Mouse (Mus musculus) MEL (cell line): ENCODE data around the gene Bdh1. TPM values are rescaled to one million over a fixed set of nuclear protein-coding genes. Genes with fewer than 3 reads are reported as not detected.
A peak's percentile ranks its signal among the peaks of the same experiment; 100 is the strongest.

Experiments used
- DNase-seq: peaks from one replicate; pipeline ENCODE4 v3.0.0; 2011; ENCODE audit warnings: low read depth, low spot score
- H3K27ac ChIP-seq: 2 replicates; pipeline ENCODE4 v1.5.1; 2012; ENCODE audit warnings: low read depth, mild to moderate bottlenecking, control low read depth, low read length, moderate library complexity; ENCODE audit not compliant: control insufficient read depth
- H3K27me3 ChIP-seq, 2 experiments: fragments of 150-350 bp in 1 of 2; sonication (generic) in 1 of 2; 2 replicates each; pipeline ENCODE4 v1.6.1; 2012; ENCODE audit warnings: low read length in 2 of 2, mild to moderate bottlenecking in 2 of 2, improper control_type of control experiment in 1 of 2, moderate library complexity in 1 of 2; ENCODE audit not compliant: insufficient read depth in 2 of 2, control insufficient read depth in 1 of 2
- H3K36me3 ChIP-seq, 2 experiments: 2 replicates each; pipeline ENCODE4 v1.6.1; 2012 to 2014; ENCODE audit warnings: low read length in 2 of 2, improper control_type of control experiment in 1 of 2, inconsistent platforms in 1 of 2, mild to moderate bottlenecking in 1 of 2; ENCODE audit not compliant: insufficient read depth in 2 of 2, control insufficient read depth in 1 of 2
- H3K4me1 ChIP-seq, 2 experiments: fragments of 150-350 bp in 1 of 2; sonication (generic) in 1 of 2; 2 replicates each; pipeline ENCODE4 v1.6.1; 2012; ENCODE audit warnings: low read length in 2 of 2, improper control_type of control experiment in 1 of 2, mild to moderate bottlenecking in 1 of 2; ENCODE audit not compliant: insufficient read depth in 2 of 2, control insufficient read depth in 1 of 2
- H3K4me3 ChIP-seq, 2 experiments: fragments of 150-350 bp in 1 of 2; sonication (generic) in 1 of 2; 2 replicates each; pipeline ENCODE4 v1.5.1; 2012; ENCODE audit warnings: low read depth in 2 of 2, low read length in 2 of 2, mild to moderate bottlenecking in 2 of 2, moderate library complexity in 2 of 2, control low read depth in 1 of 2, improper control_type of control experiment in 1 of 2; ENCODE audit not compliant: control insufficient read depth in 1 of 2, insufficient read depth in 1 of 2
- H3K79me2 ChIP-seq: 2 replicates; pipeline ENCODE4 v1.6.1; 2012; ENCODE audit warnings: mild to moderate bottlenecking, low read length, moderate library complexity; ENCODE audit not compliant: control insufficient read depth, poor library complexity, insufficient read depth
- H3K9ac ChIP-seq: 2 replicates; pipeline ENCODE4 v1.6.1; 2012; ENCODE audit warnings: low read depth, mild to moderate bottlenecking, control low read depth, low read length, moderate library complexity; ENCODE audit not compliant: control insufficient read depth, poor library complexity, severe bottlenecking
- H3K9me3 ChIP-seq: fragments of 150-350 bp; sonication (generic); replicated peaks from 2 replicates; pipeline ENCODE4 v1.6.1; 2012; ENCODE audit warnings: mild to moderate bottlenecking, low read length, improper control_type of control experiment, moderate library complexity; ENCODE audit not compliant: insufficient read depth
- GATA1 ChIP-seq: IDR thresholded peaks from 2 replicates; pipeline ENCODE4 v1.6.1; 2011; ENCODE audit warnings: low read depth, low read length, improper control_type of control experiment
- HCFC1 ChIP-seq: IDR thresholded peaks from 2 replicates; pipeline ENCODE4 v1.6.1; 2012; ENCODE audit warnings: low read depth, mild to moderate bottlenecking, inconsistent platforms, low read length, improper control_type of control experiment, moderate library complexity
- MAFK ChIP-seq: IDR thresholded peaks from 2 replicates; pipeline ENCODE4 v1.6.1; 2011; ENCODE audit warnings: low read depth, mild to moderate bottlenecking, low read length, improper control_type of control experiment, borderline replicate concordance
- MAX ChIP-seq: IDR thresholded peaks from 2 replicates; pipeline ENCODE4 v1.6.1; 2011; ENCODE audit warnings: low read length, improper control_type of control experiment
- MXI1 ChIP-seq: IDR thresholded peaks from 2 replicates; pipeline ENCODE4 v1.6.1; 2011; ENCODE audit warnings: mild to moderate bottlenecking, low read depth, low read length, improper control_type of control experiment
- MYC ChIP-seq: IDR thresholded peaks from 2 replicates; pipeline ENCODE4 v1.6.1; 2011; ENCODE audit warnings: low read depth, mild to moderate bottlenecking, low read length, improper control_type of control experiment, moderate library complexity
- NELFE ChIP-seq: IDR thresholded peaks from 2 replicates; pipeline ENCODE4 v1.6.1; 2011; ENCODE audit warnings: low read depth, low read length, improper control_type of control experiment
- NRF1 ChIP-seq: IDR thresholded peaks from 2 replicates; pipeline ENCODE4 v1.6.1; 2014; ENCODE audit warnings: low read depth, mild to moderate bottlenecking, inconsistent platforms, low read length, improper control_type of control experiment, moderate library complexity; ENCODE audit not compliant: poor library complexity, insufficient read depth, severe bottlenecking
- POLR2AphosphoS2 ChIP-seq: IDR thresholded peaks from 2 replicates; pipeline ENCODE4 v1.6.1; 2011; ENCODE audit warnings: low read length, improper control_type of control experiment
- RAD21 ChIP-seq: IDR thresholded peaks from 2 replicates; pipeline ENCODE4 v1.6.1; 2011; ENCODE audit warnings: mild to moderate bottlenecking, low read depth, low read length, improper control_type of control experiment
- RCOR1 ChIP-seq: IDR thresholded peaks from 2 replicates; pipeline ENCODE4 v1.6.1; 2012; ENCODE audit warnings: low read depth, mild to moderate bottlenecking, inconsistent platforms, low read length, improper control_type of control experiment
- SMC3 ChIP-seq: IDR thresholded peaks from 2 replicates; pipeline ENCODE4 v1.6.1; 2011; ENCODE audit warnings: low read depth, low read length, improper control_type of control experiment
- TBP ChIP-seq: IDR thresholded peaks from 2 replicates; pipeline ENCODE4 v1.8.0; 2011; ENCODE audit warnings: low read depth, low read length, improper control_type of control experiment
- TCF12 ChIP-seq: IDR thresholded peaks from 2 replicates; pipeline ENCODE4 v1.6.1; 2014; ENCODE audit warnings: low read depth, mild to moderate bottlenecking, inconsistent platforms, low read length, improper control_type of control experiment, moderate library complexity
- USF2 ChIP-seq, 2 experiments: IDR thresholded peaks; 2 replicates each; pipeline ENCODE4 v1.6.1; 2011 to 2012; ENCODE audit warnings: improper control_type of control experiment in 2 of 2, low read length in 2 of 2, borderline replicate concordance in 1 of 2, inconsistent platforms in 1 of 2, low read depth in 1 of 2, mild to moderate bottlenecking in 1 of 2; ENCODE audit not compliant: insufficient read depth in 1 of 2
- ZC3H11A ChIP-seq: IDR thresholded peaks from 2 replicates; pipeline ENCODE4 v1.6.1; 2012; ENCODE audit warnings: low read depth, mild to moderate bottlenecking, inconsistent platforms, low read length, improper control_type of control experiment
- ZKSCAN1 ChIP-seq: IDR thresholded peaks from 2 replicates; pipeline ENCODE4 v1.6.1; 2012; ENCODE audit warnings: low read depth, mild to moderate bottlenecking, inconsistent platforms, low read length, improper control_type of control experiment, moderate library complexity
- ZMIZ1 ChIP-seq: IDR thresholded peaks from 2 replicates; pipeline ENCODE4 v1.6.1; 2012; ENCODE audit warnings: low read depth, mild to moderate bottlenecking, inconsistent platforms, low read length, improper control_type of control experiment, moderate library complexity
- polyA plus RNA-seq, 2 experiments: library from polyadenylated mRNA; stranded (reverse) in 1 of 2; unstranded in 1 of 2; fragments of >175 nt in 1 of 2; fragments of >200 nt in 1 of 2; gene quantifications; 2 replicates each; pipeline versions ENCODE4 v1.2.1 to v1.2.4; 2012; ENCODE audit warnings: low replicate concordance in 2 of 2, low read depth in 1 of 2; ENCODE audit not compliant: insufficient read length in 2 of 2, insufficient read depth in 1 of 2, missing spikeins in 1 of 2
- total RNA-seq: library from RNA; depleted of rRNA; stranded (reverse); fragments of 300-350 nt; gene quantifications from 2 replicates; pipeline ENCODE4 v1.2.3, GENCODE M21; 2012

Gene Bdh1
- total and polyA plus RNA-seq, 3 experiments = 67.5 to 187 TPM; not detected in 1

DNA sequence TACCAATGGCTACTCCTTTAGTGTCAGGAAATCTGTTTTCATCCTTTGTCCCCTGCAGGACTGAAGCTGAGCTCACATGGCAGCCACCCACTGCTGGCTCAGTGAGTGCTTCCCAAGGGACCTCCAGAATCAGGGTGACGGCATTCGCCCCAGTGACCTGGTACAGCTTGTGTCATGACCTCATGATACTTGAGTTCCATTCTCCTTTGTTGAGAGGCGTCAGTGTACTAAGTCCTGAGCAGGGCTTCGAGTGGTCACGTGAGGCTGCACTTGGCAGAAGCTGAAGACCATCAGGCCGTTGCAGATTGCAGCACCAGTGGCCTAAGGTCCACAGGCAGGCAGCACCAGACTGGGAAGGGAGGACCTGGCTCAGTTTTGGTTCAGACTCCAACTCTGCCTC, 71.9 kb downstream of the Bdh1 start:
- H3K27ac ChIP-seq = no peak overlapping the region
- TF ChIP-seq TBP = no peak
- TF ChIP-seq ZKSCAN1 = no peak
- no peak for TF ChIP-seq NRF1
- TF ChIP-seq SMC3 = no peak
- TF ChIP-seq USF2 (IDR thresholded peaks at IDR 0.05; ENCODE audit: borderline replicate concordance in 1 of 2, insufficient read depth in 1 of 2, low read depth in 1 of 2, low read length in 2 of 2) = no peak
- no peak for TF ChIP-seq NELFE
- TF ChIP-seq MAFK = no peak
- peaks cover 0 to 5% of the 10 kb centered on the region in 2 experiments for H3K27me3 ChIP-seq
- no peak for DNase-seq
- H3K9me3 ChIP-seq = no peaks in the 10 kb centered on the region
- H3K36me3 ChIP-seq = peaks cover 0 to 8% of the 10 kb centered on the region in 2 experiments; a peak in 2 of 4 replicates
- no peak overlapping the region for H3K9ac ChIP-seq
- H3K4me3 ChIP-seq = no peak overlapping the region
- H3K4me1 ChIP-seq = peaks cover 2 to 8% of the 10 kb centered on the region in 2 experiments; a peak in 3 of 4 replicates
- H3K79me2 ChIP-seq = no peaks in the 10 kb centered on the region

DNA sequence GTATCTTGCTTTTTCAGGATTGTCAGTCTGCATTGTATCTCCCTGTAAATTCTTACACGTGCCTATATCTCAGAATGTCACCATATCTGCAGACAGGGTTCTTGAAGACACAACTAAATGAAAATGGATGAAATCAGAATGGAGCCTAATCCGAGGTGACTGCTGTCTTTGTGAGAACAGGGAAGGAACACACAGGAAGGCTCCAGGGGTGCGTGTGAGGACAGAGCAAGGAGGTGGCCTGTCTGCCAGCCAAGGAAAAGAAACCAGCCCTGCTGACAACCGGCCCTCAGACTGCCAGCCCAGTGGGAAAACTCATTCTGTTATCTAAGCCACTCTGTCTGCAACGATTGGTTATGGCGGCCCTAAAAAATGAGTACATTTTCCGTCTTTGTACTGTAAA, 73.3 kb downstream of the Bdh1 start:
- H3K27ac ChIP-seq = no peak overlapping the region
- H3K9me3 ChIP-seq = no peaks in the 10 kb centered on the region
- peaks cover 0 to 8% of the 10 kb centered on the region in 2 experiments; a peak in 2 of 4 replicates for H3K36me3 ChIP-seq
- H3K9ac ChIP-seq = no peak overlapping the region
- peak overlapping the region in 1 of 2 experiments; percentile 42; a peak in 3 of 4 replicates for H3K4me3 ChIP-seq
- TF ChIP-seq TBP = no peak
- TF ChIP-seq ZMIZ1 = no peak
- TF ChIP-seq TCF12 = no peak
- no peak for TF ChIP-seq HCFC1
- no peak for TF ChIP-seq RCOR1
- TF ChIP-seq RAD21 = no peak
- no peak for TF ChIP-seq MXI1
- H3K27me3 ChIP-seq = peaks cover 0 to 3% of the 10 kb centered on the region in 2 experiments; a peak in 1 of 4 replicates
- H3K79me2 ChIP-seq = no peaks in the 10 kb centered on the region
- peak; percentile 28 for DNase-seq
- H3K4me1 ChIP-seq = peaks cover 2 to 8% of the 10 kb centered on the region in 2 experiments; a peak in 3 of 4 replicates

DNA sequence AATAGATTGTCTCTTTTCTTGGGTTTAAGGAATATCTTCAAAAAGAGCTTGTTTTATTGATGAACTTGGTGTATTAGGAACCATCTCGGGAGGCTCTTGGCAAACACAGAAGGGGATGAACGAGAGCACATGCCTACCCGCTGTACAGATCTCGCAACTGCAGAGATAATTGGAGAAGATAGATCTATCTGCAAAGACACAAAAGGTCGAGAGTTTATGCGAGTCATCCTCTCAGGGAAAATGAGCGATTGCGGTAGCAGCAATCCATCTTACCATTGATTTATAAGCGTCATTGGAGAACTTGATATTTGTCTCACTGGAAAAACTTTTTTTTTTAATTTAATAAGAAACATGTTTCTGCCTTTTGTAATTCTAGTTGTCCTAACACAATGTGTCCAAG, 73.7 kb downstream of the Bdh1 start:
- Histone ChIP-seq H3K36me3 (peaks cover 0 to 8% of the 10 kb centered on the region in 2 experiments; a peak in 2 of 4 replicates), H3K4me3 (peak overlapping the region; percentile 20 to 42; a peak in 3 of 4 replicates), H3K27me3 (peaks cover 0 to 3% of the 10 kb centered on the region in 2 experiments; a peak in 1 of 4 replicates), H3K9me3 (no peaks in the 10 kb centered on the region), H3K27ac (no peak overlapping the region), H3K4me1 (peaks cover 2 to 8% of the 10 kb centered on the region in 2 experiments; a peak in 3 of 4 replicates), H3K9ac (no peak overlapping the region), H3K79me2 (no peaks in the 10 kb centered on the region)
- DNase-seq = peak; percentile 21
- TF ChIP-seq USF2 (IDR thresholded peaks at IDR 0.05; ENCODE audit: borderline replicate concordance in 1 of 2, insufficient read depth in 1 of 2, low read depth in 1 of 2, low read length in 2 of 2) = no peak
- TF ChIP-seq MAX = 0 out of 2 replicates have a peak, but pooled peaks have one; percentile 4
- peak; percentile 40; the same call in 1 of the 2 replicates for TF ChIP-seq GATA1
- no peak for TF ChIP-seq ZC3H11A
- no peak for TF ChIP-seq POLR2AphosphoS2
- TF ChIP-seq TCF12 = 0 out of 2 replicates have a peak, but pooled peaks have one; percentile 5
- TF ChIP-seq MYC = 0 out of 2 replicates have a peak, but pooled peaks have one; percentile 47
